Mouse (Mus musculus) megakaryocyte, embryonic 14.5 days (primary cell): ENCODE measurements around the gene Fam183b.

Experiments used
- FLI1 ChIP-seq: IDR thresholded peaks from 2 replicates; pipeline ENCODE4 v1.6.1; 2012; ENCODE audit warnings: low read length, inconsistent platforms, mixed read lengths
- GATA1 ChIP-seq: IDR thresholded peaks from 3 replicates; pipeline ENCODE4 v1.6.1; 2012; ENCODE audit warnings: mixed read lengths, low read length, inconsistent platforms, borderline replicate concordance

- TF ChIP-seq GATA1 = no peak
- no peak for TF ChIP-seq FLI1
Measured at GRCm38 (mm10) chr11:58804393-58804792, 2.6 kb upstream of the Fam183b start.
